Mouse (Mus musculus): ENCODE measurements around the gene Trim40.

Trim40 gene

DNA sequence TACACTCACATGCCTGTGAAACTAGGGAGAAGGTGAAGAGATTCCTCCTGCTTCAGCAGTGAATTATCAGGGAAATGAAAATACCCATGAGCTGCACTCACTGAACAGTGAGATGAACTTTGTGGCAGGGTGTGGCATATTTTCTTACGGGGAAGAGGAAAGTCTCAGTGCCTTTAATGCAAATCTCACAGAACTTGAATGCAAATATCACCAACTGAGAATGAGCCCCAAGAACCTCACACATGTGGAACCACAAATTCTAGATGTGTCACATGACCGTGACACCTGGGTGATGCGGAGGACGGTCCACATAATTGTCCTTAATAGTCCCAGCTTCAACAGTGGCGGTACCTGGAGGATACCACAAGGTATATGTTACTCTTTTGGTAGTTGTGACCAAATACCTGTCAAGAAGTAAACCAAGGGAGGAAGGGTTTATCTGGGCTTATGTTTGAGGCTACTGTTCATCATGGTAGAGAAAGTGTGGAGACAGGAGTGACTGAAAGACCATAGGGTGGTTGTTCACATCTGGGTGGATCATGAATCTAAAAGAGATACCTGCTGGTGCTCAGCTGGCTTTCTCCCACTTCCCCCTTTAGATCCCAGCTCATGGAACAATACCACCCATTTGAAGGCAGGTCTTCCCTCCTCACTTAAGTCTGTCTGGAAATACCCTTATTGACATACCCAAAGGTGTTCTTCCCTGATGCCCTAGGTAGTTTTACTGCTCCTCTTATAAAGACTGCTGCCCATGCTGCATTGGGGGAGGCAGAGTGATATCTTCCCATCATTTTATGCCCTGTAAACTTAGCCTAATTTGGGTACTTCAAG is at the start of gene Trim40:
Trim40 (minus strand) TSS at position 51 of the 831 bp plus-strand sequence.
- DNase-seq = no peak

DNA sequence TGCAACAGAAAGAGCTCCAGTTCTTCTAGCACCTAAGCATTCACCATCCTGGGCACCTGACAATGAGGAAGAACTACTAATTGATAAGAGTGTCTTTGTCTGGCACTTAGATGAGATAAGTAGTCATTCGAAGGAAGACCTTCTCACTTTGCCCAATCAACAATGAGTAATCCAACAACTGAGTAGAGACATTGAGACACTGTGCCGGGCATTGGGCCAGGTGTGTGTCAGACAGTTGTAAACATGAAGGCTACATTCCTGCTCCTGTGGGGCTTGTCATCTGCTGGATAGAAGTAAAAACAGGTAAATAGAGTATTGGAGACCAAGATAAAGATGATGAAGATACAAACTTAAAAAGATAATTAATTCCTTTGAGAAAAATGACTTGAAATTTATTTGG is 48.1 kb upstream of the Trim40 start:
- no peak for DNase-seq

DNA sequence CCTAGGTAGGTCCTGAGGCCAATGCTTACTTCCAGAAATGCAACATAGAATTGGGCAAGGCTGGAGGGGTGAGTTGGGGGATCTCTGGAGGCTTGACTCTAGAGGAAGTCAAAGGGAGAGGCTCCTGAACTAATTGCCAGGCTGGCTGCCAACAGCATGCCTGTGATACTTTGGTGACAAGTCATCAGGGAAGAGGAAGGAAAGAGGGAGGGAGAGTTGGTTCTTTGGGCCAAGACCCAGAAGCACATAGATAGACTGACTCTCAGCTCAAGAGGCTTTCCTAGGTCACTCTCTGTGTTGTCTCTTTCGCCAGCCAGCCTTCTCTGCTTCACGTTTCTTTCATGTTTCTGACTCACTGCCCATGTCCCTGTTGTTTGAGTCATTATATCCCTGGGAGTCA is 41.9 kb upstream of the Trim40 start:
- no peak for DNase-seq

DNA sequence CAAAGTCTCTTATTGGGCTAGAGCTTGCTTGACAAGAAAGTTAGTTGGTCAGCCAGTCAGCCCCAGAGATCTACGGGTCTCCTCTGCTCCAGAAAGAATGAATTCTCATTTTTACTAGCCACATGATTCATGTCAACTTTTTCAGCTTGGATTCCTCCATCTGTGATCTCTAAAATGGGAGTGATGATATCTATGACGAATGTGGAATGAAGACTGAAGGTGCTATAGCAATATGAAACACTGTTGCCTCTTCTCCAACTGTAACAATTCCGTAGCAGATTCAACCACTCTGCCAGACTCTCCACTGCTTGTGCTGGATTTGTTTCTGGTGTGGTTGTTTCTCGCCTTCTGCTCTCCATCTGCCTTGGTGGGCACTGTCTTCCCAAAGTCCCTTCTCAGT is 41.2 kb upstream of the Trim40 start:
- no peak for DNase-seq

DNA sequence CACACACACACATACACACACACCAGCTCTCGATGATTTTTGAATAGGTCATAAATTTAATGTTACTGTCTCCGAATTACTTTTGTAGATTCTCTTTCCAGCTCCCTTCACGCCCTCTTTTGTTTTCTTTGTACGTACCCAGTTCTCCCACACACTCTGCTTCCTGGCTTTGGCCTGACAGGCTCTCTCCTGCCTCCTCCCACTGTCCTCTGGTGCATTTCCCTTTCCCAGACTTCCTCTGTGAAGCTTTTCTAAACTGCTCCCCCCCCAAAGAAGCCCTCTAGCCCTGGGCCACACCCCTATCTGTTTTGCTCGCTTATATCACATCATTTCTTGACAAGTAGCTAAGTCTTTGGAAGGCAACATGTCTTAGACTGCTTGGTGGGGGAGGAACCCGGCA is 40.3 kb upstream of the Trim40 start:
- DNase-seq = no peak

- DNase-seq = peak; percentile 36
Observed at GRCm38 (mm10) chr17:36929236-36929932, 39.5 kb upstream of the Trim40 start.

GRCm38 (mm10) chr17:36927496-36928120 is 37.7 kb upstream of the Trim40 start:
- DNase-seq = no peak

GRCm38 (mm10) chr17:36923491-36923890 is 33.6 kb upstream of the Trim40 start:
- no peak for DNase-seq

- DNase-seq = no peak
Observed at GRCm38 (mm10) chr17:36922715-36923114, 32.8 kb upstream of the Trim40 start.

GRCm38 (mm10) chr17:36920239-36920638 is 30.3 kb upstream of the Trim40 start:
- no peak for DNase-seq

DNA sequence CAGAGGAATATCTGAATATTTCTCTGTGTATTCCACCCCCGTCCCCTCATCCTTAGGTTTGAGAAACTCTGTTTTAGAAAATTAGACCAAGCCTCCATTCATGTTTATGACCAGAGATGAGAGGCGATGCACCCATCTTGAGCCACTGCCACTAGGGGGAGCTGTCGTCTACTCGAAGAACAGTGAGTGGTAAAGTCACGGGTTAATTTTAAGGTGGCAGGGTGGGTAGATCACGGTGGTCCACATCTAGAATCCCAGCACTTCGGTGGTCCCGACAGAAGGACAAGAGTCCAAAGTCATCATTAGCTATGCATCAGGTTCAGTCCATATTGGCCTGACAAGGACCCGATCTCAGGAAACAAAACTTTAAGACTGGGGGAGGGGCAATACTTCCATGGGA is 25.2 kb upstream of the Trim40 start:
- DNase-seq = peak; percentile 43

DNA sequence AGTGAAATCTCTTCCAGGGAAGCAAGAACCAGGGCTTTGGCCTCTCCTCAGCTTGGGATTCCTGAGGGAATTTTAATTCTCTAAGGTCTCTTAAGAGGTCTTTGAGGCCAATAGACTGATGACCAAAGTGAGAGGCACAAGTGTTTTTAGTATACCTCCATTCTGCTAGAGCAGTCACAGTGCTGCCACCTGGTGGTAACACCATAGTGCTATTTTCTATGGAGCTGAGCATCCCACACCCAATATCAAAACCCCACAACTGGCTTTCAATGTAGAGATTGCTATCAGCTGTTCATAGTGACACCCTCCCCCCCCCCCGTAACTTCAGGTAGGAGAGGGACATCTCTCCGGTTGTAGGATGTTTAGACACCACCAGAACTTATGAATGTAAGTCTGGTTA is 24.2 kb upstream of the Trim40 start:
- DNase-seq = peak; percentile 53

DNA sequence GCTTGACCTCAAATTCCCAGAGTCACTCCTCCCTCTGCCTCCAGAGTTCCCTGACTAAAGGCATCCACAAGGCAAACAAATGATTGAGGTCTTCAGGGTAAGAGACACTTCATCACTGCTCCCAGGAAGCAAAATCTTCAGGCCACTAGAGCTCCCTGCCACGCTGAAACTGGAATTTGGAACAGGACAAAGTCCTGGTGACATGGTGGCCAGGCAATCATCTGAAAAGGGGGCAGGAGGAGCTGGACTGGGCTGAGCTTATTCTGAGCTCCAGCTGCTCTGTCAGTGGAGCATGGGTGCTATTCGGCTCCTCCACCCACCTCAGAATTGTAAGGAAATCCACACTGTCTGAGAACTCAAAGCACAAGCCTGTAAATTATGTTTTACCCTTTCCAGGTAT is 22.1 kb upstream of the Trim40 start:
- no peak for DNase-seq

- no peak for DNase-seq
Observed at GRCm38 (mm10) chr17:36909802-36910201, 19.9 kb upstream of the Trim40 start.

DNA sequence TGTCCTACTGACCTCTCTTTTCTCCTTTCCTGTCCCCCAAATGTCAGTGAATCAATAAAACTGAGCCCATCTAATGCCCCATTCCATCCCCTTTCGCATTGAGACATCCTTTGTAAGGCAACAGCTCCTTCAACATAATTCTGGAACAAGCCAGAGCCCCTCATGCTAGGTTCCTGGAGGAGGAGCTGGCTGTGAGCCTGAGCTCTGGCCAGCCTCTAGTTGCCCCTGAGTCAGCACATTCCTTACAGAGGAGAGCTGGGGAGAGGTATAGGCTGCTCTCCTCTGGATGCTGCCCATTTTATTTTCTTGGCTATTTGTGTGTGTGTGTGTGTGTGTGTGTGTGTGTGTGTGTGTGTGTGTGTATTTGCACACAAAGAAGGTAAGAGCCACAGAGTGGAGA is 18.3 kb upstream of the Trim40 start:
- DNase-seq = no peak

- DNase-seq = no peak
Observed at GRCm38 (mm10) chr17:36903651-36904050, 13.7 kb upstream of the Trim40 start.

GRCm38 (mm10) chr17:36900691-36901090 is 10.8 kb upstream of the Trim40 start:
- no peak for DNase-seq

DNA sequence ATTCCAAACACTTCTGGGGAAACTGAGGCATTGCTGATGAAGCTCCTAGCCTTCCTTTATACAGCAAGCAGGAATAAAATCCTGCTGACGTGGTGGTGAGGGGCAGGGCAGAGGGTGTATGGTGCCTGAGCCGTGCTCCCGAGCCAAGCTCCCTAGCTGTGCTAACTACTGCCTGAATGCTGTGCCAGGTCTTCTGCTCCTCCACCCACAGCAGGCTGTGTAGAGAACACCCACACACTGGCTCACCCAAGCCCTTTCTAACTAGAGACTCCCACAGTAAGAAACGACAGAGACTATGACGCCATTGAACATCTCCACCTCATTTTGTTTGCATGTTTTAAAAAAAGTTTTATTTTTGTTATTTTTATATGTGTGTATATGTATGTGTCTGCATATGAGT is 10.1 kb upstream of the Trim40 start:
- peak; percentile 13 for DNase-seq

- DNase-seq = no peak
Observed at GRCm38 (mm10) chr17:36899376-36899775, 9.5 kb upstream of the Trim40 start.

- DNase-seq = no peak
Observed at GRCm38 (mm10) chr17:36897552-36898205, 7.8 kb upstream of the Trim40 start, which contains the start of gene Trim31. TSS of gene Trim31 (plus strand) at chr17:36898118.

DNA sequence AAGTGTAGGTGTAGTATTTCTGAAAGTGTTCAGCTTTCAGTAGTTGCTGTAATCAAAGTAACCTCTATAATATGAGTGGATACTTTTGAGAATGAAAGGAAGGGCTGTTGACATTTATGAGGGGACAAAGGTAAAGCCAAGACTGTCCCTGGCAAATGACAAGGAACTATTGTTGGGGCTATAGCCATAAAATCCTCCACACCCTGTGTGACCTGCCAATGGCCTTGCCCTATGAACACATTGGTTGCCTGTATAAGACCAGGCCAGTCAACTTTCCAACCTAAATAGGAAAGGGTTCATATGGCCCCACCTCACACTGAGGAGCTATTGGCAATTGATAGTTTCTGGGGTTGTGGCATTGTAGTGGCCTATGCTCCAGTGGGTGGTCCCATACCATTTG is 7.1 kb upstream of the Trim40 start:
- DNase-seq = no peak

DNA sequence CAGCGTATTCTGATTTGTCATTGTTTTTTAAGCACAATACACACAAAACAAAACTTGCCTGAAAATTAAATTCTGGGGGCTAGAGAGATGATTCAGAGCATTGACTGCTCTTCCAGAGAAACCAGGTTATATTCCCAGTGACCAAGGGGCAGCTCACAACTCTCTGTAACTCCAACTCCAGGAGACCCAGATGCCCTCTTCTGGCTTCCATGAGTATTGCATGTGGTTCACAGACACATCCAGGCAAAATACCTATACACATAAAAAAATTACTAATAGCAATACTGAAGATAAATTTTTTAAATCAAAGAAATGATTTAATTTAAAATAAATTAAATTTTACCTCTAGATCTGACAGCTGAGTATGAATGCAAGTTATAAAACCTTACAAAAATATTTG is 6.7 kb upstream of the Trim40 start:
- no peak for DNase-seq

DNA sequence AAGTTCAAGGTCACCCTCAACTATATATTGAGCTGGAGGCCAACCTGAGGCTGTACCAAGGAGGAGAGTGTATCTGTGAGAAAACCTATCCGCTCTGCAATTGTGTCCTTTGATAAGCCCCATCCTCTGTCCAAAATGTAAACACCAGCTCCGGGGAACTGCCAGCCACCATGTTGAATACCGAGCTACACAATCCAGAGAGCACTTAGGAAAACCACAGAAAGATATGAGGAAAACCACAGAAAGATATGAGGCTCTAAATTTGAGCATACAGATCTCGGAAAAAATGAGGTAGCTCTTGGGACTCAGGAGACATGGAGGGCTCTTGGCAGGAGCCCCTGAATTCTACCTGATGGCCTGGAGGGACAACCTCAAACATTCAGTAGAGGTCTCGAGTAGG is 3.5 kb upstream of the Trim40 start:
- DNase-seq = no peak
